Mouse (Mus musculus) olfactory bulb, adult 2 months (tissue): ENCODE measurements around the gene Camk1. TPM values are rescaled to one million over a fixed set of nuclear protein-coding genes. Genes with fewer than 3 reads are reported as not detected.
A peak's percentile ranks its signal among the peaks of the same experiment; 100 is the strongest.

Experiments
- H3K27ac ChIP-seq: fragments of 200-500 bp; 2 replicates; pipeline ENCODE4 v1.5.1; 2012; ENCODE audit warnings: low read depth, low read length; ENCODE audit not compliant: insufficient read depth
- H3K4me1 ChIP-seq: fragments of 200-500 bp; 2 replicates; pipeline ENCODE4 v1.6.1; 2012; ENCODE audit warnings: low read length; ENCODE audit not compliant: control insufficient read depth, insufficient read depth
- H3K4me3 ChIP-seq: fragments of 200-500 bp; 2 replicates; pipeline ENCODE4 v1.5.1; 2012; ENCODE audit warnings: mild to moderate bottlenecking, low read depth, low read length, moderate library complexity; ENCODE audit not compliant: insufficient read depth
- CTCF ChIP-seq: fragments of 200-500 bp; IDR thresholded peaks from 2 replicates; pipeline ENCODE4 v1.5.1; 2012; ENCODE audit warnings: low read depth, mild to moderate bottlenecking, low read length, moderate library complexity; ENCODE audit not compliant: insufficient read depth
- POLR2A ChIP-seq: fragments of 200-500 bp; IDR thresholded peaks from 2 replicates; pipeline ENCODE4 v1.6.1; 2012; ENCODE audit warnings: mild to moderate bottlenecking, low read depth, low read length, moderate library complexity; ENCODE audit not compliant: insufficient read depth
- WGBS: fragments of 180-500 bp; shearing (Covaris S2); methylation state at CpG from one replicate; pipeline ENCODE4 v1.1.7; 2018; 5-methylcytosine and 5-hydroxymethylcytosine counted together
- polyA plus RNA-seq: library from polyadenylated mRNA; stranded (reverse); fragments of >200 nt; gene quantifications from 2 replicates; pipeline ENCODE4 v1.2.4, GENCODE M21; 2012; ENCODE audit warnings: low replicate concordance; ENCODE audit not compliant: missing spikeins, insufficient read depth, insufficient read length

Camk1 gene
- not detected in 2 replicates for polyA plus RNA-seq

DNA sequence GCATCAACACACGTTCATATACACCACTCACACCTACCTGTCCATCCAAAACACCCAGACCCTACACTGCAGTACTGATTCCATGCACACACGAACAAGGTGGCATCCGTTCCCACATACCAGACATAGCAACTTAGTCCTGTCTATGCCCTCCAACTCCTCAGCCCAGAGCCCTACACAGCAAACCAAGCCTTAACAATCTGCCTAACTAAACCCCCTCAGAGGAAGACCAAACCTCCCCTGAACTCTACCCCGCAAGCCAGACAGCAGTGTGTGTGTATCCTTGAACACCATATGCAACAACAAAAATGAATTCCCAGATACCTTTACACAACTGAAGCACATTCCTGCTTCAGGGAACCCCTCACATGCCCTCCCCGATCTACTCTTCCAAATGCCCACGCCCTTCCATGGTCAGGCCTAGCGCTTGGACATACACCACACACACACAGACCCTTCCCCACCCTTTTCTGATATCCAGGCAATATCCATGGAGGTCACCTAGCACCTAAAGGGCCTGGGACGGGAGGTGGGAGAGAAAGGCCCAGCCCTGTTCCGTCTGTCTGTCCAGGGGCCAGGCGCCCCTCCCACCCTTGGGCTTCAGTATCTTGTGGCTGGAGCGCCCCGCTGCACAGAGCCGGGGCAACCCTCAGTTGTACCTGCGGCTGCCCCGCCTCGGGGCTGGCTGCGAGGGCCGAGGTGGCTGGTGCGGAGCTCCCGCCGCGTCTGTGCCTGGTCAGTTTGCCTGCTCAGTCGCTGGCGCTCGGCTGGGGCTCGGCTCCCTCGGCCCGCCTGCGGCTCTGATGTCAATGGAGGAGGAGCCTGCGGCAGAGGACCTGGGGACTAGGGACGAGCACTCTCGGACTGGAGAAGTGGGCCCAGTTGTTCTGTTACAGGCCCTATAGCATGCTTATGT lies at the start of gene Camk1:
TSS of gene Camk1 (minus strand) at position 808 of the 916 bp plus-strand sequence.
- Histone ChIP-seq H3K4me1 (peaks cover 20% of the 10 kb centered on the region), H3K27ac (peak within 1 kb of the TSS; percentile 80), H3K4me3 (peak within 1 kb of the TSS; percentile 57)
- WGBS = 7% methylated on average over 32 of the region's 32 CpGs
- no peak for TF ChIP-seq CTCF
- peak; percentile 70 for TF ChIP-seq POLR2A

GRCm38 (mm10) chr6:113392387-113393071 lies 48.7 kb upstream of the Camk1 start:
- no peak overlapping the region for H3K27ac ChIP-seq
- H3K4me3 ChIP-seq = peak overlapping the region; percentile 47
- peaks cover 12% of the 10 kb centered on the region for H3K4me1 ChIP-seq
- TF ChIP-seq CTCF (no peak), POLR2A (no peak)
- 7% methylated on average over 51 of the region's 51 CpGs for WGBS

DNA sequence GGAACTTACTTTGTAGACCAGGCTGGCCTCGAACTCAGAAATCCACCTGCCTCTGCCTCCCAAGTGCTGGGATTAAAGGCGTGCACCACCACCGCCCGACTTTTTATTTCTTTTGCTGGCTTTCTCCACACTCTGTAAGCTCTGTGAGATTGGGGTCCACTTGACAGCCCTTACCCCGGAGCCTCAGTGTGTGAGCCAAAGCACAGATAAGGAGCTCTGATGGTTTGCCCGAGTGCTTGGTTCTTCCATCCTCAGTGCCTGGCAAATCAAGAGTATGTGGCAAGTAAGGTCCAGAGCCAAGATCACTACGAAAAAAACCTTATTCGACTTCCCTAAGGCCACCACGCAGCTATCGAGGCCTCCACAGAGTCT lies 48.2 kb upstream of the Camk1 start:
- peaks cover 12% of the 10 kb centered on the region for H3K4me1 ChIP-seq
- no peak overlapping the region for H3K27ac ChIP-seq
- TF ChIP-seq POLR2A = no peak
- TF ChIP-seq CTCF = no peak
- peak overlapping the region; percentile 47 for H3K4me3 ChIP-seq
- 22% methylated on average over 10 of the region's 10 CpGs for WGBS

DNA sequence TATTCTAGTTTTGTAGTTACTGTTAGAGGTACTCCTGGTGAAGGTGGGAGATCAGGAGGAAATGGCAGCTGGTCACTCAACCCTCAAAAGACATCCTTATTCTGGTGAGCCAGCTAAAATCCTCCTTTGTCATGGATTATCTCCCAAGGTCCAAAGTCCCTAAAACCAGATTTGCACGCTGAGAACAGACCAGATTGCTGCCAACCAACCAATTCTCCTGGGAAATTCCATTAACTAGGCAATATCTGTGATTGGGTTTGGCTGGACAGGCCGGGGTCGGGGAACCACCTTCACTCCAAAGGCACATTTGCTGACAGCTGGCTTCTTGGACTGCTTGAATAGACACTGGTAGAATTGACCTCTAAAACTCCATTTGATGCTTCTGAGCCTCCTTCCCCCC lies 46.9 kb upstream of the Camk1 start:
- no peak overlapping the region for H3K27ac ChIP-seq
- no peak overlapping the region for H3K4me3 ChIP-seq
- WGBS = 93% methylated on average over 3 of the region's 3 CpGs
- TF ChIP-seq CTCF (no peak), POLR2A (no peak)
- peaks cover 12% of the 10 kb centered on the region for H3K4me1 ChIP-seq

DNA sequence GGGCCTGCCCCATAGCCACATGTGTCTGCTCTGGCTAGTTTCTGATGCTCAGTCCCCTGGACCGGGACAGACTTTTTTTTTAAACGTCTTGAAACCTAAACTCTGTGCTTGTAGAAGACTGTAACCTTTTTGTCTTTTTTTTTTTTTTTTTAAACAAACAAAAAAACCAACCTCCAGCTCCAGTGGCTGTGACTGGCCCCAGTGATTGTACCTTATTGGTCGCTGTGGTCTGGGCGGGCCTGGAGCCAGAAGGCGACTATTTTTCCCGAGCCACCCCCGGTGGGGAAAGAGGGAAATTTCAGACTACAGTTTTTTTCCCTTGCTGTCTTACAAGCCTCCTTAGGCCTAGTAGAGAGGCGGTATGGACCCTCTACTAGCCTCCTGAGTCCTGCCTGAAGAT lies 45.2 kb upstream of the Camk1 start, which contains the start of gene Ttll3:
TSS of gene Ttll3 (plus strand) at position 301 of the 400 bp plus-strand sequence.
- Histone ChIP-seq H3K4me3 (no peak within 1 kb of the TSS), H3K27ac (no peak within 1 kb of the TSS), H3K4me1 (peaks cover 19% of the 10 kb centered on the region)
- TF ChIP-seq POLR2A (no peak), CTCF (no peak)
- 61% methylated on average over 8 of the region's 8 CpGs for WGBS

DNA sequence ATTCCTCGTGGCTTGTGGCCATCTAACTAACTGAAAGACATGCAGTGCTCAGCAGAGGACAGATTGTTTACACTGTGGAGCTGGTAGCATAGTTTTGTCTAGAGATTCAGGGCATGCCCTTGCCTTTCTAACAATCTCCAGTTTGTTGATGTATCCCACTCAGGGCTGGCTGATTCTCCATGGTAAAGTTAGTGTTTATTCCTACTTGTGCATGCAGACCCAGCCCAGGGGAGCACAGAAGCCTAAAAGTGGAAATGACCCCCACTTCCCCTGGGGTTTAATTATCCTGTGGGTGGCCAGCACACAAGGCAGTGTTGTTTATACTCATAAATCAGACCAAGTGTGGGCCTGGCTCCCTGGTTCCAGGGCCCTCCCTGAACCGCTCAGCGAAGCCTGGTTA lies 42.2 kb upstream of the Camk1 start:
- Histone ChIP-seq H3K27ac (no peak overlapping the region), H3K4me1 (peaks cover 7% of the 10 kb centered on the region), H3K4me3 (no peak overlapping the region)
- WGBS = 42% methylated on average over 3 of the region's 3 CpGs
- TF ChIP-seq POLR2A = no peak
- no peak for TF ChIP-seq CTCF

GRCm38 (mm10) chr6:113385160-113385714 lies 41.5 kb upstream of the Camk1 start:
- Histone ChIP-seq H3K27ac (no peak overlapping the region), H3K4me1 (peaks cover 7% of the 10 kb centered on the region), H3K4me3 (no peak overlapping the region)
- WGBS = 60% methylated on average over 11 of the region's 11 CpGs
- TF ChIP-seq POLR2A (no peak), CTCF (no peak)

DNA sequence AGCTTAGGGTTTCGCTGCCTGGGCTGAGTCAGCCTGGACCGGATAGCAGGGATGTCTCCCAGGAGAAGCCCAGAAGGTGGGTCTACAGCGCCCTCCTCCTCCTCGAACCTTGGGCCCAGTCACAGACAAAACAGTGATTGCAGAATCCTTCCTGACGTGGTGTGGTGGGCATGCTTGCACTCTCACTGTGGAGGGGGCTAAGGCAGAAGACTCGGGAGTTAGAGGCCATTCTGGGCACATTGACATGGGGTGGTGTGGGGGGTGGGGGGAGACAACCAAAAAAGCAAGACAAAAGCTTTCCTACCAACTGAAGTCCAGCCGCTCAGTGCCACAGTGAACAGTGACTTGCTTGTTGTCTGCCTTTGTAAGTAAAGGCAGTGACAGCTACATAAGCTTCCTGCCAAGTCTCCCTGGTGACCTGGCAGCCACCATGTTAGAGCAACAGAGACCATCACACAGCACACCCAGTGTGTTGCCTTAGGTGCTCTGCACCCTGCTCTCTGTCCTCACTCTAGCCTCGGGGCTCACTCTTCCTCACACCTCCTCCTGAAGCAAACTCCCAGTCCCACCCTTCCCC lies 40.7 kb upstream of the Camk1 start:
- Histone ChIP-seq H3K4me3 (no peak overlapping the region), H3K27ac (no peak overlapping the region), H3K4me1 (peaks cover 7% of the 10 kb centered on the region)
- no peak for TF ChIP-seq POLR2A
- no peak for TF ChIP-seq CTCF
- 39% methylated on average over 8 of the region's 8 CpGs for WGBS
